Mouse (Mus musculus): ENCODE results near the gene Nod1. TPM values are rescaled to one million over a fixed set of nuclear protein-coding genes. Genes with fewer than 3 reads are reported as not detected.

Nod1 gene
- polyA plus RNA-seq, 1 experiment from 2014 or later = 2.5 TPM

DNA sequence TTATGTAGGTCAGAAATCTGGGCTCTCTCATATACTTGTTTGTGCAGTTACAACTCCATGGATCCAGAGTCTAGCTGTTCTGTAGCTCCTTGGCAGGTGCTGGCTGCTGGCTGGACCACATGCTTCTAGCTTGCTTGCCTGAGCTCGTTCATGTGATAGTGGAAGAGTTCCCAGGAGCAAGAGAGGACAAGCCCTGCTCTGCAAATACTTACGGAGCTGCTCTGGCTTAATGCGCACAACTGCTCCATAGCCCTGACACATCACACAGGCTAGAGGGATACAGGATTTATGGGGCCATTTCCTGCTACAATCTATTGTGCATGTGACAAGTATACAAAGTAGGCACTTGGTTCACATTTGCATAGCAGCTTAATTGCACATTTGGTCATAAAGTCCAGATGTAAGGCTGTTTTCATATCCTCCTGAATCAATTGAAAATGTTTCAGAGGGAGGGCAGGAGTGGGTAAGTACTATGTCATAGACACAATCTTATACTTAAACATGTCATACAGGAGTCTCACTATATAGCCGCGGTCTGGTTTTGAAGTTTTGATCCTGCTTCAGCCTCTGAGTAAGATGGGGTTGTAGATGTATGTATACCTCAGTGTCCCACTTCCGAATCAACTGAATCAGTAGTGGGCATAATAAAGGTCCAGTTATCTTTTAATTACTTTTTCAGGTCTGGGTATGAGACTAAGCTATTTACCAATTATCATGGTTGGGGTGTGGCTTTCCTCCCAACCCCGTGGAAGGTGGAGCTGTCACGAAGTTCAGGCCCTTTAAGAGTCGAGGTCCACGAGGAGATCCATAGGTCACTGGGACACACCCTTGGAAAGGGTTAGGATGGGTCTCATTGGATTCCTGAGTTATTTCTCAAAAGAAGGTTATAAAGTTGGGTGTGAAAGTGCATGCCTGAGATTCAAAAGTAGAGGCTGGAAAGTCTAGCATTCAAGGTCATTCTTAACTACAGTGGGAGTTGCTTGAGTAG, 66.1 kb downstream of the Nod1 start:
- 91% methylated on average over 10 of the region's 10 CpGs for WGBS
- H3K9me3 ChIP-seq = no peaks in the 10 kb centered on the region
- H3K4me1 ChIP-seq = no peaks in the 10 kb centered on the region
- H3K36me3 ChIP-seq (replicated peaks) = no peaks in the 10 kb centered on the region
- H3K4me2 ChIP-seq = no peak overlapping the region
- no peak overlapping the region for H3K4me3 ChIP-seq
- no peak overlapping the region for H3K9ac ChIP-seq
- H3K27ac ChIP-seq = no peak overlapping the region
- ATAC-seq (replicated peaks) = no peak
- H3K27me3 ChIP-seq (replicated peaks) = no peaks in the 10 kb centered on the region

DNA sequence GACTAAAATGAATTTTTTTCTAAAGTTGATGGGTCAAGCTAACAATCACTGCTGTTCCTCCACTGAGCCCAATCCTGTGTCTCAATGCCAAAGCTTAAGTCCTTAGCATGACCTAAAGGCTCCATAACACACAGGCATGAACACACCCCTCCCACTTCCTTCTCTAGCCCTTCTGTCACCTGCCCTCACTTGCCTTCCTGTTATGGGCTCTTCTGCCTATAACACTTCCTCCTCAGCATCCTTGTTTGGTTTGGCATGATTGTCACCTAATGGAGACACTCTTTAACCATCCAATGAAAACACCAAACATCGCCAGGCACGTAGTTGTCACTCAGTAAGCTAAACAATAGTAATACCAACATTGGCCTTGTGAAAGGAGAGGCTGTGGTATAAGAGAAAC, 69.9 kb downstream of the Nod1 start:
- H3K4me1 ChIP-seq = no peaks in the 10 kb centered on the region
- H3K27me3 ChIP-seq (replicated peaks) = no peaks in the 10 kb centered on the region
- no peak overlapping the region for H3K9ac ChIP-seq
- ATAC-seq (replicated peaks) = no peak
- no peaks in the 10 kb centered on the region for H3K36me3 ChIP-seq (replicated peaks)
- no peaks in the 10 kb centered on the region for H3K9me3 ChIP-seq
- H3K4me3 ChIP-seq = no peak overlapping the region
- WGBS = 91% methylated on average over 2 of the region's 2 CpGs
- H3K27ac ChIP-seq = no peak overlapping the region
- no peak overlapping the region for H3K4me2 ChIP-seq

DNA sequence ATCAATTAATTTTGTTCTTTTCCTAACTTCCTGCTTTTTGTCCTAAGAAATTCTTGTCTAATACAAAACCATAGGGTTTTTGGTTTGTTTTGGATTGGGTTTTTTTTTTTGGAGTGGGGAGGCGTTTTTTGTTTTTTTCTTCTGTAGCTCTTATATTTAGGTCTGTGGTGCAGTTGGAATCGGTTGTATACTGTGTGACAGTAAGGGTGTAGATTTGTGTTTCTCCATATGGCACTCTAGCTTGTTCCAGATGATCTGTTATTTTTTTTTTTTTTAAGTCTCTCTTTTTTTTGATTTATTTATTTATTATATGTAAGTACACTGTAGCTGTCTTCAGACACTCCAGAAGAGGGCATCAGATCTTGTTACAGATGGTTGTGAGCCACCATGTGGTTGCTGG, 72.2 kb downstream of the Nod1 start:
- H3K4me1 ChIP-seq = no peaks in the 10 kb centered on the region
- 98% methylated on average over 2 of the region's 2 CpGs for WGBS
- no peak overlapping the region for H3K27ac ChIP-seq
- H3K4me2 ChIP-seq = no peak overlapping the region
- H3K36me3 ChIP-seq (replicated peaks) = no peaks in the 10 kb centered on the region
- H3K4me3 ChIP-seq = no peak overlapping the region
- H3K27me3 ChIP-seq (replicated peaks) = no peaks in the 10 kb centered on the region
- H3K9ac ChIP-seq = no peak overlapping the region
- ATAC-seq (replicated peaks) = no peak
- H3K9me3 ChIP-seq = no peaks in the 10 kb centered on the region

DNA sequence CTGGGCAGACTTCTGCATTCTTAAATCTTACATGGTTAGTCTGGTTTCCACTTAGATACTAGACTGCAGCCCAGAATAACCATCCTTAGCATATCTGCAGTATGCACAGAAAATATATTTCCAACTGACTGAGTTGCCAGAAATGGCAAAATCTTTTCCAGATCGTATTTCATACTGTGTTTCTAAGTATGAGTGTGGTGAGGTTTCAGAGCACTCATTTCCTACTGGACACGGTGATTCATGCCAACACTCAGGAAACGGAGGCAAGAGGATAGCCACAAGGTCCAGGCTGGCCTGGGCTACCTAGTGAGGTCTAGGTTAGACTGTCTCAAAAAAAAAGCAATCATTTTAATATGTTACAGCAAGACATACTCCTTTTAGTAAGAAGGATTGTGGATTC, 81.0 kb downstream of the Nod1 start:
- 90% methylated on average over 3 of the region's 3 CpGs for WGBS

DNA sequence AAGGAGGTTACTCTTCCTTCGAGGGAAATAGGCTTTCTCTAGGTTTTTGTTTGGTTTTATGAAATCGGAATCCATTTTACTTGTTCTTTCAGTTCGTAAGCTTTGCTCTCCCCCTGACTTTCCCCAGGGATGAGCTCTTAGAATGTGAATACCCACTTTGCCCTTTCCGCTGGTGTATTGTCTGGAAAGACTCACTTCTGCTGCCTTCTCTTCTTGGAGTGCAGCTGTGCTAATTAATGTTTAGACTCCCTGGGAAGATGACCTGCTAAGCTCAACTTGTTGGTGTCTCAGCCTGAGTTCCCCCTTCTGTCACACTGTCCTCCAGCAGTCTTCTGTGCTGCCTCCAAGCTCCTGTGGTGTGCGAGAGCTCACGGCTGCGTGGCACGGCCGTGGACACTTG, 82.2 kb downstream of the Nod1 start:
- no peak overlapping the region for H3K9ac ChIP-seq
- no peak overlapping the region for H3K27ac ChIP-seq
- H3K4me3 ChIP-seq = no peak overlapping the region
- H3K9me3 ChIP-seq = no peaks in the 10 kb centered on the region
- no peak for ATAC-seq (replicated peaks)
- H3K27me3 ChIP-seq (replicated peaks) = no peaks in the 10 kb centered on the region
- 46% methylated on average over 9 of the region's 9 CpGs for WGBS
- H3K4me2 ChIP-seq = no peak overlapping the region
- no peaks in the 10 kb centered on the region for H3K36me3 ChIP-seq (replicated peaks)
- peaks cover 6% of the 10 kb centered on the region; the same call in 1 of the 2 replicates for H3K4me1 ChIP-seq

More for the DNA sequence above, 81.0 kb downstream of the Nod1 start:
- no peak overlapping the region for H3K27ac ChIP-seq
- no peak overlapping the region for H3K4me3 ChIP-seq
- H3K4me1 ChIP-seq = peaks cover 6% of the 10 kb centered on the region; the same call in 1 of the 2 replicates
- no peak for ATAC-seq (replicated peaks)
- H3K4me2 ChIP-seq = no peak overlapping the region
- no peaks in the 10 kb centered on the region for H3K36me3 ChIP-seq (replicated peaks)
- H3K27me3 ChIP-seq (replicated peaks) = no peaks in the 10 kb centered on the region
- H3K9ac ChIP-seq = no peak overlapping the region
- H3K9me3 ChIP-seq = no peaks in the 10 kb centered on the region

DNA sequence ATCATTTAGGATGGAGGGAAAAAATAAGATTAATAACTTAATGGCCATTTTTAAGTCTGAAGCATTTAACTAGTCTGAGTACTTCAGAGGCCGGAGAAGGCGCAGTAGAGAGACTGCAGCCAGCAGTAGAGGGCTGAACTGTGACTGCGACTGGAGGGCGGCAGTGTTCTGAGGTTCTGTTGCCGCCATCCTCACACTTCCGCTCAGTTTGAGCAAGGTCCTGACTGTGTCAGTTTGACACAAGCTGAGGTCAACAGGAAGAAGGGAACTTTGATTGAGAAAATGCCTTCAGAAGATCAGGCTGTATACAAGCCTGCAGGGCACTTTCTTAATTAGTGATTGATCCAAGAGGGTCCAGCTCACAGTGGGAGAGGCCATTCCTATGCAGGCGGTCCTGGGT, 86.2 kb downstream of the Nod1 start:
- no peaks in the 10 kb centered on the region for H3K27me3 ChIP-seq (replicated peaks)
- H3K4me1 ChIP-seq = peaks cover 6% of the 10 kb centered on the region; the same call in 1 of the 2 replicates
- H3K4me3 ChIP-seq = no peak overlapping the region
- WGBS = 62% methylated on average over 7 of the region's 7 CpGs
- no peak for ATAC-seq (replicated peaks)
- H3K36me3 ChIP-seq (replicated peaks) = no peaks in the 10 kb centered on the region
- H3K4me2 ChIP-seq = no peak overlapping the region
- H3K9me3 ChIP-seq = no peaks in the 10 kb centered on the region
- H3K27ac ChIP-seq = no peak overlapping the region
- no peak overlapping the region for H3K9ac ChIP-seq

DNA sequence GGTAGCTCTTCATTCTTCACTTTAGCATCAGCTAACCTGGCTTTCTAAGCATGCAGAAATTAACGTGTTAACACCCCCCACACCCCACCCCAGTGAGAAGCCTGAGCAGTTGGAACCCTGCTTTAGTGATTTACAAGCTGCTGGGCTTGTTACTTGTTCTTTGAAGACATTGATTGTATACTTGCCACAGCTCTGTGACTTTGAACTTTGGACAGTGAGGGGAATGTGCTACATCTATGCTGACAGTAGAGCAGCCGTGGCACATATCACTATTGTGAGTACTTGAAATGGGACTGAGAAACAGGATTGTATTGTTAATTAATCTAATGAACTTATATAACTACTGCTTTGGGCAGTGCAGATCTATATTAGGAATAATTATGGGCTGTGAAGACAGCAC, 89.0 kb downstream of the Nod1 start:
- H3K27me3 ChIP-seq (replicated peaks) = no peaks in the 10 kb centered on the region
- H3K4me3 ChIP-seq = no peak overlapping the region
- no peak for ATAC-seq (replicated peaks)
- H3K36me3 ChIP-seq (replicated peaks) = no peaks in the 10 kb centered on the region
- H3K27ac ChIP-seq = no peak overlapping the region
- H3K4me1 ChIP-seq = no peaks in the 10 kb centered on the region
- no peak overlapping the region for H3K9ac ChIP-seq
- H3K9me3 ChIP-seq = no peaks in the 10 kb centered on the region
- WGBS = 77% methylated on average over 2 of the region's 2 CpGs
- H3K4me2 ChIP-seq = no peak overlapping the region

DNA sequence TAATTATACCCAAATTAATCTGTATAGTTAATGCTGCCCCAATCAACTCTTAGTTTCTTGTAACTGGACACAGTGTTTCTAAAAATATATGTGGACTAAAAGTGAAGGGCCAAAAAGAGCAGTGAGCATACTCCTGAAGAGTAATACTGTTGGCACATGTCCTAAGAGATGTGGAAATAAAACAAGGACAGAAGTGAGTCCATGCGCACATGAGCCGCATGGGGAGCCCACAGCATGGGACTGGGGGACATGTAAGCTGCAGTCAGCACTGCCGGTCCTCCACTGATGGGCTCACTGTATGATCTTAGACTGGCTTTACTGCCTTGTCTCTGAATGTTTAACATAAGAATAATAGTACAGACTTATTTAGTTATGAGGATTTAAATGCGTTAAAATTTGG, 92.3 kb downstream of the Nod1 start:
- Histone ChIP-seq H3K27me3 (replicated peaks) (no peaks in the 10 kb centered on the region), H3K9ac (no peak overlapping the region), H3K27ac (no peak overlapping the region), H3K9me3 (no peaks in the 10 kb centered on the region), H3K36me3 (replicated peaks) (no peaks in the 10 kb centered on the region), H3K4me1 (no peaks in the 10 kb centered on the region), H3K4me2 (no peak overlapping the region), H3K4me3 (no peak overlapping the region)
- ATAC-seq (replicated peaks) = no peak
- 90% methylated on average over 4 of the region's 4 CpGs for WGBS

DNA sequence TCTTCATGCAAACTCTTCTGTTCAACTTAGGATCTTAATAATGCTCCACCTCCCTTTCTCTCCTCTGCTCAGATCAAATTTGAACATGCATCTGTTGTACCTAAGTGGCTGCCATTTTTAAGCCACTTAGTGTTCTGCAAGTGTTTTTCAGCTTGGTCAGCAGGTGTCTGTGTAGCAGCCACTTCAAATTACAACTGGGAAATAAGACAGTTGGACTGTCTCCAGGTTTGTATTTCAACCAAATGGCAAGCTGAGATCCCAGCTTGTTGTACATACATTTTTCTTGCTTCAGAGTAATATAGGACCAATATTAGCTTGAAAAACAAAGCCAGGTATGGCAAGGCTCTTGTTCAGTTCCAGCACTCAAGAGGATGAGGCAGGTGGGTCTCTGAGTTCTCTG, 93.9 kb downstream of the Nod1 start:
- H3K27me3 ChIP-seq (replicated peaks) = no peaks in the 10 kb centered on the region
- no peak for ATAC-seq (replicated peaks)
- no peak overlapping the region for H3K9ac ChIP-seq
- no peaks in the 10 kb centered on the region for H3K4me1 ChIP-seq
- no peak overlapping the region for H3K27ac ChIP-seq
- H3K4me2 ChIP-seq = no peak overlapping the region
- H3K36me3 ChIP-seq (replicated peaks) = no peaks in the 10 kb centered on the region
- no peaks in the 10 kb centered on the region for H3K9me3 ChIP-seq
- no peak overlapping the region for H3K4me3 ChIP-seq

DNA sequence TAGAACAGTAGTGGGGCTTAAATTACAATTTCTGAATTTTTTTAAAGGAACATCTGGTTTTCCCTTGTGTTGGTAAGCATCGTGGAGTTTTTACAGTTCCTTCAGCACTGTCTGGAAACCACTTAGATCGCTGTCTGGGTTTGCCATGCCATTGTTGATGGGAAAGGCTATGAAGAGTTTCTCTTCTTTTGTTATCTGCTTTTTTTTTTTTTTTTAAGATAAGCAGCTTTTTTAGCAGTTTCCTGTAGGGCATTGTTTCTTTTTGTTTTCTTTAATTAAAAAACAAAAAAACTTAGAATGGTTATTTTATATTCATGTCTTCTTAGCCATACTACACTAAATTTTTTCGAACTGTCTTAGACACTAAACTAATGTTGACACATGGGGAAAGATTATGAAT, 94.8 kb downstream of the Nod1 start:
- 89% methylated on average over 3 of the region's 3 CpGs for WGBS
- no peak overlapping the region for H3K4me2 ChIP-seq
- H3K4me1 ChIP-seq = no peaks in the 10 kb centered on the region
- H3K9me3 ChIP-seq = no peaks in the 10 kb centered on the region
- H3K27me3 ChIP-seq (replicated peaks) = no peaks in the 10 kb centered on the region
- no peaks in the 10 kb centered on the region for H3K36me3 ChIP-seq (replicated peaks)
- no peak overlapping the region for H3K9ac ChIP-seq
- no peak overlapping the region for H3K4me3 ChIP-seq
- ATAC-seq (replicated peaks) = no peak
- H3K27ac ChIP-seq = no peak overlapping the region

DNA sequence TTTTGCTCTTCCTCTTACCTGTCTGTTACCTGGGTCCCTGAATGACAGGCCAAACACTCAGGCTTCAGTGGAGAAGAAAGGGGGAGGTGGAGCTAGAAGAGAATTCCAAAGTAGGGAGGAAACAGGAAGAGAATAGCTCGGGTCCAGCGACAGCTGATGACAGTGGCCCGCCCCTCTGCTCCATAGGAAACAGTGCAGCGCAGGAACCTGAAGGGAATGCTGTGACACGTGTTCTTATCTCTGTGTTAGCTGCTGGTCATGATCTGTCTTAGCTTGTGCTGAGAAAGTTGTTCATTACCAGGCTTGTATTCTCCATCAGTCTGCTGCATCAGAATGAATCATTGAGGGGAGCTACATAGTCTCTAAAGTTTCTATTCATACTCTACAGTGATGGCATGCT, 95.6 kb downstream of the Nod1 start:
- ATAC-seq (replicated peaks) = no peak
- H3K4me1 ChIP-seq = no peaks in the 10 kb centered on the region
- no peaks in the 10 kb centered on the region for H3K36me3 ChIP-seq (replicated peaks)
- H3K9me3 ChIP-seq = no peaks in the 10 kb centered on the region
- WGBS = 62% methylated on average over 5 of the region's 5 CpGs
- H3K27me3 ChIP-seq (replicated peaks) = no peaks in the 10 kb centered on the region
- H3K4me2 ChIP-seq = no peak overlapping the region
- no peak overlapping the region for H3K9ac ChIP-seq
- H3K27ac ChIP-seq = no peak overlapping the region
- no peak overlapping the region for H3K4me3 ChIP-seq
